Mouse (Mus musculus): ENCODE measurements around the gene Mc3r. TPM values are rescaled to one million over a fixed set of nuclear protein-coding genes. Genes with fewer than 3 reads are reported as not detected.

Gene Mc3r
- polyA plus RNA-seq, 1 experiment from 2014 or later, result 0.24 TPM

DNA sequence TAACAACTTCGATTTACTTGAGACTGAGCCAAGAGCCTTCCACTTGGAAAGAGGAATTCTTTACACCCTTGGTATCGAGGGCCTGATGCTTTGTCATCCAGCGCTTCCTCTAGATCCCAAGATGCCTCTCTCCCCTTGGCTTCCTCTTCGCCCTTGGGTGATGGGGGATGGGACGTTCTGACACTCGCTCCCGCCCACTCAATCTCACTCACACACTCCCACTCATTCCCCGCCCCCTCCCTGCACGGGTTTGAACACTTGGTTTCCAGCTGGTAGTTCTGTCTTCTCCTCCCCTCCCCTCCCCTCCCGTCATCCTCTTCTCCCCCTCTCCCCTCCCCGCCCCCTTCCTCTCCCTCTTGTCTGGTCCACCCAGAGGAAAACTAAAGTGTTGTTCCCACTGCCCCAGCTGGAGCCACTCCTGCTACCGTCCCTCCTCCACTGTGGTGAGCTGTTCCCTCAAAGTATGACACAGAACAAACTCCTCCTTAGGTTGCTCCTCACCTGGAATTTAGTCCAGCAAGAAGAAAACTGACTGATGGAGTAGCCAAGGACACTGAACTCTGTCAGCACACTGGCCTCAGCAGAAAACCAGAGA is 9.3 kb downstream of the Mc3r start:
- H3K9me3 ChIP-seq, result no peaks in the 10 kb centered on the region
- no peak for ATAC-seq (replicated peaks)
- no peak overlapping the region for H3K9ac ChIP-seq (replicated peaks)
- H3K4me3 ChIP-seq, result no peak overlapping the region
- H3K27me3 ChIP-seq, result no peaks in the 10 kb centered on the region
- WGBS, result 45% methylated on average over 12 of the region's 12 CpGs
- no peak overlapping the region for H3K4me2 ChIP-seq (replicated peaks)
- no peaks in the 10 kb centered on the region for H3K36me3 ChIP-seq
- no peak overlapping the region for H3K27ac ChIP-seq (replicated peaks)
- peaks cover 12% of the 10 kb centered on the region for H3K4me1 ChIP-seq

DNA sequence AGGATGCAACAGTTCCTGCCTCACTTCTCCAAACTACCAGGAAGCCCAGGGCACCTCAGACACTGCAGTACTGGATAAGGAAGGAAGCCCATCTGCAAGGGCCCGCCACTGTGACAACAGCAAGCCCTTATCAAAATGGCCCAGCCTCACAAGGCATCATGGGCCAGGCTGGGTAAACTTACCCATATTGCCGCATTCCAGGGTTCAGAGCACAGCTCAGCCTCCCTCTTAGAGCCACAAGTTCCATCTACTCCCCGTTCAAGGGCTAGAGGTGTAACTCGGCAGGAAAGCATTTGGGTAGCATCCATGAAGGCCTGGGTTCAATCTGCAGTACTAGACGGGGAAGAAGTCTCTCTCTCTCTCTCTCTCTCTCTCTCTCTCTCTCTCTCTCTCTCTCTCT is 11.8 kb downstream of the Mc3r start:
- Histone ChIP-seq H3K9me3 (no peaks in the 10 kb centered on the region), H3K4me2 (replicated peaks) (no peak overlapping the region), H3K4me3 (no peak overlapping the region), H3K9ac (replicated peaks) (no peak overlapping the region), H3K4me1 (peaks cover 12% of the 10 kb centered on the region), H3K27ac (replicated peaks) (no peak overlapping the region), H3K36me3 (no peaks in the 10 kb centered on the region), H3K27me3 (no peaks in the 10 kb centered on the region)
- no peak for ATAC-seq (replicated peaks)
- WGBS, result 93% methylated on average over 5 of the region's 5 CpGs

DNA sequence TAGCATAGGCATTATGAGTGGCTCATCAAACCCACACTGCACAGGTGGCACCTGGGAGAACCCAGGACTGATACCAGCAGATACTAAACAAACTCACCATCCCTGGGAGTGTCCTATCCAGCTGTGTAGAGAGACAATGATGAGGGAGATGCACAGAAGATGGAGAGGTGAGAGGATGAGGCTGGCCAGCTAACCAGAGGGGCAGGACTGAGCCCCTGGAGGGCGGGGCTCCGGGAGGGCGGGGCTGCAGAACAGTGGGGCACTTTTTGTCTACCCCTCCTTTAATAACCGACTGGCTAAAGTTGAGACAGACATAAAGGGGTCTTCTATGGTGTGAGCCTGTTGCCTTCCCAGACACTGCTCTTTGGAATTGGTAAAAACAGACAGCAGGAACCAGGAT is 13.1 kb downstream of the Mc3r start:
- H3K27me3 ChIP-seq, result no peaks in the 10 kb centered on the region
- H3K27ac ChIP-seq (replicated peaks), result no peak overlapping the region
- peaks cover 11% of the 10 kb centered on the region for H3K4me1 ChIP-seq
- H3K4me2 ChIP-seq (replicated peaks), result no peak overlapping the region
- H3K9me3 ChIP-seq, result no peaks in the 10 kb centered on the region
- WGBS, result 72% methylated on average over 4 of the region's 4 CpGs
- H3K36me3 ChIP-seq, result no peaks in the 10 kb centered on the region
- ATAC-seq (replicated peaks), result no peak
- H3K4me3 ChIP-seq, result no peak overlapping the region
- H3K9ac ChIP-seq (replicated peaks), result no peak overlapping the region

DNA sequence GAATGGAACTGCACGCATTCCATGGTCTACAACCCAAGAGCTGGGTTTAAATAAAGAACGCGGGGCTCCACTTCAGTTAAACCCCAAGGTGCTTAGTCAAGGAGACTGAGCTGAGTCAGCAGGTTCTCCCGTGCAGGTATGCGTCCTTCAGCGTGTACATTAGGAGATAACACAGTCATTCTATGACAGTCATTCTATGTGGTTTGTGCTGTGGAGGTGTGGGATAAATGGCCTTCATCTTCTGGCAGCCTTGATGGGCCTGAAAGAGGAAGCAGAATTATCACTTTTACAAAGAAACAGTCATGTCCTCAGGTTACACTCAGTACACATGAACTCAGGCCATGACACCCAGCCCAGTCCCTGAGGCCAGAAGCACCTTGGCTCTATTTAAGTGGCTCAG is 14.9 kb downstream of the Mc3r start:
- no peak overlapping the region for H3K4me2 ChIP-seq (replicated peaks)
- H3K27me3 ChIP-seq, result no peaks in the 10 kb centered on the region
- no peak overlapping the region for H3K4me3 ChIP-seq
- H3K9ac ChIP-seq (replicated peaks), result no peak overlapping the region
- no peak overlapping the region for H3K27ac ChIP-seq (replicated peaks)
- 94% methylated on average over 6 of the region's 6 CpGs for WGBS
- no peak for ATAC-seq (replicated peaks)
- H3K36me3 ChIP-seq, result no peaks in the 10 kb centered on the region
- no peaks in the 10 kb centered on the region for H3K4me1 ChIP-seq
- H3K9me3 ChIP-seq, result no peaks in the 10 kb centered on the region

DNA sequence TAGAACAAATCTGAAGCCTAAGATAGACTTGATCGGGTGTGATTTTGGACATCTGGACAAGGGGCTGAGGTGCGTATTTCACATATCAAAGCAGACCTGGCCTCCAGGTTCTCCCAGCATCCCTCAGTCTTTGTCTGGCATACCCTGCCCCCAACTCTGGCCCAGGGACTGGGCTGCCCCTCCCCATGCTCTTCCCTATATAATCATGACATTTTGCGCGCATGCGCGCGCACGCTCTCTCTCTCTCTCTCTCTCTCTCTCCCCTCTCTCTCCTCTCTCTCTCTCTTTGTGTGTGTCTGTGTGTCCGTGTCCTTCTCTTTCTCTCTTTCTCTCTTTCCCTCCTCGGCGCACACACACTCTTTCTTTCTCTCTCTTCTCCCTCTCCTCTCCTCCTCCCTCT is 21.6 kb downstream of the Mc3r start:
- Histone ChIP-seq H3K9me3 (no peaks in the 10 kb centered on the region), H3K4me1 (peaks cover 22% of the 10 kb centered on the region), H3K4me2 (replicated peaks) (no peak overlapping the region), H3K27me3 (no peaks in the 10 kb centered on the region), H3K36me3 (no peaks in the 10 kb centered on the region), H3K4me3 (no peak overlapping the region), H3K27ac (replicated peaks) (peak overlapping the region; percentile 87), H3K9ac (replicated peaks) (no peak overlapping the region)
- ATAC-seq (replicated peaks), result peak; percentile 51
- 59% methylated on average over 11 of the region's 11 CpGs for WGBS

DNA sequence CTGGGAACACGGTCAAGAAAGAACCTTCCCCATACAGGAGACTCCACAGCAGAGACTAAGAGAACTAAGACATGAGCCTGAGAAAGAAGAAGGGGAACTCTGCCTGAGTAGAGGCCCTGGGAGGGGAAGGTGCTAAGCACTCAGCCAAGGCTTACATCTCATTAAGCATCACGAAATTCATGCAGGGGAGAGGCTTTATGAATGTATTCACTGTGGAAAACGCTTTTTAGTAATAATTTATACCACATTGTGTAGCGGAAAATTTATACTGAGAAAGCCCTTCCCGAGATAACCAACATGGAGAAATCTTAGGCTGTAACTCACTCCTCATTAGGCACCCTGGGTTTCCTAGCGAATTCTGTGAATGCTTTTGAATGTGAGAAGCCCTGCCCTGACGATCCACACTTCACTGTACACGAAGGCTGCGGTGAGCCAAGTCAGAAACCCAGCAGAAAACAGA is 22.2 kb downstream of the Mc3r start:
- H3K9ac ChIP-seq (replicated peaks), result peak overlapping the region; percentile 4; the same call in 1 of the 2 replicates
- 0 out of 2 replicates have a peak overlapping the region, but pooled peaks have one; percentile 6 for H3K4me2 ChIP-seq (replicated peaks)
- peaks cover 22% of the 10 kb centered on the region for H3K4me1 ChIP-seq
- 9% methylated on average over 9 of the region's 9 CpGs for WGBS
- H3K27me3 ChIP-seq, result no peaks in the 10 kb centered on the region
- no peaks in the 10 kb centered on the region for H3K36me3 ChIP-seq
- peak overlapping the region; percentile 87 for H3K27ac ChIP-seq (replicated peaks)
- peak; percentile 80 for ATAC-seq (replicated peaks)
- H3K4me3 ChIP-seq, result no peak overlapping the region
- no peaks in the 10 kb centered on the region for H3K9me3 ChIP-seq

DNA sequence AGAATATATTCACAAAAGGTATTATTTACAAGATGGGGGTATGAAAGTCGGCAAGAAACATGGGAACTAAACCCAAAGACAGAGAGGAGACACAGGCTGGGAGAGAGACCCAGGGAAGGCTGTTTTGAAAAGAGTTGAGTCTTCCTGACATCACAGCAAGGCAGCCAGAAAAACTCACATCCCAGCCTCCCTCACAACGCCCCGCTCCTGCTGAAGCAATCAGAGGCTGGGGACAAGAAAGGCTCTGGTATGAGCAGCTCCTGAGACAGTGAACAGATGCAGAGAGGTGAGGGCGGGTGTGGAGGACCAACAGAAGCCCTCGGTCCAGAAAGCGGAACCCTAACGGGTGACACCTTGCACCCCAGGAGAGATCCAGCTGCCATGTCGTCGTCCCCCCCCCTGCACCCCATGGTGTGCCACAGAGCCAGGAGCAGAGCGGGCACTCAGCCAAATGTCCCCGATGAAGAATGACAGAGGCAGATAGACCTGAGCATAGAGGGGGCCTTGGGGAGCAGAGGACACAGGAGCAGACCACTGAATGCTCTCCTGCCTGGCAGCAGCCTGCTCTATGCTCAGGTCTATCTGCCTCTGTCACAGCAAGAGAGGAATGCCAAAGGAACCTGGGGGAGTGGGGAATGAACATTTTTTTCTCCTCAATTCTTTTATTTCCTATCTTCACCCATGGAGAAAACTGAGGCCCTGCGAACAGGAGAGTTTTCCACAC is 22.8 kb downstream of the Mc3r start:
- H3K9me3 ChIP-seq, result no peaks in the 10 kb centered on the region
- no peaks in the 10 kb centered on the region for H3K36me3 ChIP-seq
- no peaks in the 10 kb centered on the region for H3K27me3 ChIP-seq
- 0 out of 2 replicates have a peak overlapping the region, but pooled peaks have one; percentile 6 for H3K4me2 ChIP-seq (replicated peaks)
- 45% methylated on average over 12 of the region's 12 CpGs for WGBS
- H3K4me3 ChIP-seq, result no peak overlapping the region
- H3K27ac ChIP-seq (replicated peaks), result peak overlapping the region; percentile 87
- ATAC-seq (replicated peaks), result peak; percentile 57
- peak overlapping the region; percentile 4; the same call in 1 of the 2 replicates for H3K9ac ChIP-seq (replicated peaks)
- H3K4me1 ChIP-seq, result peaks cover 22% of the 10 kb centered on the region

DNA sequence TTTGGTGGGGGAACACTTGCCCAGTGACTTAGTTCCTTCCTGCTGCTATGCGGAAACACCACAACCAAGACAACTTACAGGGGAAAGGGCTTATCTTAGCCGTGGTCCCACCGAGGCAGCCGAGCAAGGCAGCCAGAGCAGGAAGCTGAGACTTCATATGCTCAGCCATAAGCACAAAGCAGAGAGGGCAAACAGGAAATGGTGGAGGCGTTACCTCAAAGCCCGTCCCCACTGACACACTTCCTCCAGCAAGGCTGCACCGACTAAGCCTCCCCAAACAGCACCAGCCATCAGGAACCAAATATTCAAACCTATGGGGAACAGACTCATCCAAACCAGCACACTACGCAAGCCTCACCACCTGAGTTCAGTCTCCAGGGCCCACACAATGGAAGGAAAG is 26.4 kb downstream of the Mc3r start:
- WGBS, result 92% methylated on average over 8 of the region's 8 CpGs
- no peak overlapping the region for H3K9ac ChIP-seq (replicated peaks)
- H3K27ac ChIP-seq (replicated peaks), result no peak overlapping the region
- H3K36me3 ChIP-seq, result no peaks in the 10 kb centered on the region
- no peak for ATAC-seq (replicated peaks)
- H3K9me3 ChIP-seq, result no peaks in the 10 kb centered on the region
- H3K4me2 ChIP-seq (replicated peaks), result no peak overlapping the region
- no peak overlapping the region for H3K4me3 ChIP-seq
- H3K4me1 ChIP-seq, result peaks cover 20% of the 10 kb centered on the region
- H3K27me3 ChIP-seq, result no peaks in the 10 kb centered on the region

DNA sequence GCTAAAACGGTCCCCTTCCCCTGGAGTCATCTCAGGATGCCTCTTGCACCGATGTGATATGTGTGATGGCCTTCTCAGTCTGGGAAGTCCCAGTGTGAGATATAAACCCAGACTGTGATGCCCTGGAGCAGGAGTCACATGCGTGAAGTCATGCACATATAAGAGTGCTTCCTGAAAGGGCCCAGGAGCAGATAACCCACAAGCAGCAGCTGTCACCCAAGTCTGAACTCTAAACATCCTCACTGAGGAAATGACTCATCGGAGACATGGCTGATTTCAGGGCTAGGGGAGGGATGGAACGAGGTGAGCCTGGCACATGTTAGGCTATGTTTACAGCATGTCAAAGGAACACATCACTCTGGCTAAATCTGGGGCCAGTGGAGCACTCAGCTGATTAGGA is 27.9 kb downstream of the Mc3r start:
- H3K27me3 ChIP-seq, result no peaks in the 10 kb centered on the region
- H3K4me2 ChIP-seq (replicated peaks), result no peak overlapping the region
- peaks cover 5% of the 10 kb centered on the region for H3K4me1 ChIP-seq
- no peak overlapping the region for H3K9ac ChIP-seq (replicated peaks)
- 89% methylated on average over 5 of the region's 5 CpGs for WGBS
- no peak for ATAC-seq (replicated peaks)
- no peaks in the 10 kb centered on the region for H3K36me3 ChIP-seq
- H3K9me3 ChIP-seq, result no peaks in the 10 kb centered on the region
- H3K4me3 ChIP-seq, result no peak overlapping the region
- no peak overlapping the region for H3K27ac ChIP-seq (replicated peaks)

DNA sequence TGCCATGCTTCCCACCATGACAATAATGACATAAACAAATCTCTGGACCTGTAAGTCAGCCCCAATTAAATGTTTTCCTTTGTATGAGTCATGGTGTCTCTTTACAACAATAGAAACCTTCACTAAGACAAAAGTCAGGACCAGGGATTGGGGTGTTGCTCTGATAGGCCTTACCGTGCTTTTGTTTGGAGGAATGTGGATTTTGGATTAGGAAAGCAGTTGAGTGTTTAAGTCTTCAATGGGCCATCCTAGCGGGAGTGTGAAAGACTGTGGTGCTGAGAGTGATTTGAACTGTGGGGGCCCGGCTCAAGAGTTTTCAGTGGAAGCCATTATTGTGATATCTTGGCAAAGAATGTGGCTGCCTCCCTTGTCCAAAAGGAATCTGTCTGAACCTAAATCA is 30.7 kb downstream of the Mc3r start:
- no peak overlapping the region for H3K9ac ChIP-seq (replicated peaks)
- WGBS, result 57% methylated on average over 3 of the region's 3 CpGs
- peaks cover 20% of the 10 kb centered on the region for H3K4me1 ChIP-seq
- no peak overlapping the region for H3K4me2 ChIP-seq (replicated peaks)
- H3K27ac ChIP-seq (replicated peaks), result no peak overlapping the region
- no peak overlapping the region for H3K4me3 ChIP-seq
- ATAC-seq (replicated peaks), result no peak
- H3K36me3 ChIP-seq, result no peaks in the 10 kb centered on the region
- no peaks in the 10 kb centered on the region for H3K9me3 ChIP-seq
- H3K27me3 ChIP-seq, result no peaks in the 10 kb centered on the region

DNA sequence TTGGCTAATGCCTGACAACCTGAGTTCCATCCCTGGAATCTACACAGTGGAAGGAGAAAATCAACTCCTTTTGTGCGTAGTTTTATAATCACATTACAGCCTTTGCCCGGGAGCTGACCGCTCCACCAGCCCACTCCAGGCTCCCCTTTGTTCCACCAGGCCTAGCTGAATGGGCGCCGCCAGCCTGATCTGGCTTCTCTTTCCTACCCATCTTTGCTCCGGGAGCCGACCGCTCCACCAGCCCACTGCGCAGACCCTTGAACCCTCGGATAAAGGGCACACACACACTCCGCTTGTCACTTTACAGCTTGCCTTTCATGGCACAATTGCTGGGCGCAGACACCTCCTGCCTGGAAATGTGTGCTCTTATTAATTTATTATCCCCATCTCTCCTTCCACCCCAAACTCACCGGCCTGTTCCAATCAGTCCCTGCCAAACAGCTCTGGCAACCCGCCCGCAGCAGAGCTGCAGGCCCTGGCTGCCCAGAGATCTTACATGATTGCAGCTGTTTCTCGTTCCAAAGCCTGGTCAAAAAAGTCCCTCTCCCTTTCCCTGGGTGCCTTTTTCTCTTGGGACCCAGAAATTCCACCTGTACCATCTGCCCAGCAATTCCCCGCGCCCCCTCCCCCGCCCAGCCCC is 33.9 kb downstream of the Mc3r start:
- 18% methylated on average over 19 of the region's 19 CpGs for WGBS
- Histone ChIP-seq H3K9me3 (no peaks in the 10 kb centered on the region), H3K4me1 (peaks cover 20% of the 10 kb centered on the region), H3K9ac (replicated peaks) (no peak overlapping the region), H3K4me3 (no peak overlapping the region), H3K4me2 (replicated peaks) (peak overlapping the region; percentile 7; the same call in 1 of the 2 replicates), H3K27ac (replicated peaks) (peak overlapping the region; percentile 77), H3K36me3 (no peaks in the 10 kb centered on the region), H3K27me3 (no peaks in the 10 kb centered on the region)
- ATAC-seq (replicated peaks), result peak; percentile 86

DNA sequence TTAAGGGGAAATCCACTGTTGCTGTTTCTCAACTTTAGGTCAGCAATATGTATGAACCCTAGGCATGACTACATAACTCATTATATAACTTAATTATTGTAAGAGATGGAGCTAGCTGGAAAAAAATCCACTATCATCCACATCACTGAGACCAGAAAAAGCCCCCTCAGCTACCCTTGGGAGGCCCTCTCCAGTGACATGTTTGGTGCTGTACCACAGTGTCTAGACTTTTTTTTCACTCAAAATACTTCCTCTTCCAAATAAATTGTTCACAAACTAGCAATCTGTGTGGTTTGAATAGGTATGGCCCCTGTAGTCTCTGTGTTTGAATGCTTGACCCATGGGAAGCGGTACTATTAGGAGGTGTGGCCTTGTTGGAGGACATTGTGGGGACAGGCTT is 39.4 kb downstream of the Mc3r start:
- Histone ChIP-seq H3K4me3 (no peak overlapping the region), H3K4me1 (peaks cover 18% of the 10 kb centered on the region), H3K27me3 (no peaks in the 10 kb centered on the region), H3K4me2 (replicated peaks) (no peak overlapping the region), H3K9ac (replicated peaks) (no peak overlapping the region), H3K27ac (replicated peaks) (no peak overlapping the region), H3K36me3 (no peaks in the 10 kb centered on the region), H3K9me3 (no peaks in the 10 kb centered on the region)
- 97% methylated on average over 1 of the region's 1 CpGs for WGBS
- no peak for ATAC-seq (replicated peaks)
